Mouse (Mus musculus) myocyte (in vitro differentiated cells): ENCODE data around the gene Tbc1d25. TPM values are rescaled to one million over a fixed set of nuclear protein-coding genes. Genes with fewer than 3 reads are reported as not detected.

Experiments used
- H3K27me3 ChIP-seq: one replicate; pipeline ENCODE4 v1.6.1; 2011; ENCODE audit not compliant: control insufficient read depth, insufficient read depth, insufficient read length
- H3K36me3 ChIP-seq: one replicate; pipeline ENCODE4 v1.6.1; 2011; ENCODE audit not compliant: control insufficient read depth, insufficient read depth
- H3K4me2 ChIP-seq: one replicate; pipeline ENCODE4 v1.6.1; 2011; ENCODE audit warnings: low read depth, control low read depth
- H3K4me3 ChIP-seq: one replicate; pipeline ENCODE4 v1.5.1; 2011; ENCODE audit warnings: mild to moderate bottlenecking, control low read depth, moderate library complexity
- H3K79me2 ChIP-seq: one replicate; pipeline ENCODE4 v1.6.1; 2011; ENCODE audit not compliant: control insufficient read depth, insufficient read depth
- H3ac ChIP-seq: one replicate; pipeline ENCODE4 v1.6.1; 2011; ENCODE audit not compliant: control insufficient read depth, insufficient read length
- CEBPB ChIP-seq: IDR thresholded peaks from 2 replicates; pipeline ENCODE4 v1.6.1; 2011; ENCODE audit warnings: mild to moderate bottlenecking, moderate library complexity; ENCODE audit not compliant: poor library complexity, insufficient read depth, severe bottlenecking
- E2F4 ChIP-seq: IDR thresholded peaks from one replicate; pipeline ENCODE4 v1.6.1; 2011; ENCODE audit warnings: mild to moderate bottlenecking, control low read depth, moderate library complexity; ENCODE audit not compliant: insufficient read depth
- MAX ChIP-seq: IDR thresholded peaks from one replicate; pipeline ENCODE4 v1.6.1; 2011; ENCODE audit warnings: low read depth, mild to moderate bottlenecking, control low read depth
- MYOD1 ChIP-seq, 3 experiments: IDR thresholded peaks; one replicate each; pipeline ENCODE4 v1.6.1; 2011; ENCODE audit warnings: control low read depth in 2 of 3, low read depth in 2 of 3, mild to moderate bottlenecking in 2 of 3, moderate library complexity in 1 of 3; ENCODE audit not compliant: insufficient read length in 2 of 3, control insufficient read depth in 1 of 3
- MYOG ChIP-seq, 3 experiments: IDR thresholded peaks; one replicate each; pipeline ENCODE4 v1.6.1; 2011; ENCODE audit warnings: control low read depth in 2 of 3, low read depth in 2 of 3, mild to moderate bottlenecking in 2 of 3; ENCODE audit not compliant: insufficient read length in 2 of 3, control insufficient read depth in 1 of 3, insufficient read depth in 1 of 3
- POLR2A ChIP-seq: IDR thresholded peaks from one replicate; pipeline ENCODE4 v1.6.1; 2011; ENCODE audit warnings: low read depth, mild to moderate bottlenecking, control low read depth, moderate library complexity; ENCODE audit not compliant: insufficient read length
- POLR2AphosphoS2 ChIP-seq: IDR thresholded peaks from one replicate; pipeline ENCODE4 v1.6.1; 2011; ENCODE audit warnings: low read depth, control low read depth; ENCODE audit not compliant: insufficient read length
- REST ChIP-seq: IDR thresholded peaks from one replicate; pipeline ENCODE4 v1.6.1; 2011; ENCODE audit warnings: mild to moderate bottlenecking, control low read depth, moderate library complexity; ENCODE audit not compliant: insufficient read depth, insufficient read length
- SRF ChIP-seq: IDR thresholded peaks from one replicate; pipeline ENCODE4 v1.6.1; 2011; ENCODE audit warnings: low read depth; ENCODE audit not compliant: control insufficient read depth, insufficient read length
- TCF12 ChIP-seq: IDR thresholded peaks from one replicate; pipeline ENCODE4 v1.6.1; 2011; ENCODE audit warnings: mild to moderate bottlenecking, control low read depth; ENCODE audit not compliant: poor library complexity, insufficient read depth, severe bottlenecking
- TCF3 ChIP-seq: IDR thresholded peaks from one replicate; pipeline ENCODE4 v1.6.1; 2011; ENCODE audit warnings: low read depth, control low read depth; ENCODE audit not compliant: insufficient read length
- USF1 ChIP-seq: IDR thresholded peaks from one replicate; pipeline ENCODE4 v1.6.1; 2011; ENCODE audit warnings: low read depth, mild to moderate bottlenecking, control low read depth, moderate library complexity
- polyA plus RNA-seq: library from polyadenylated mRNA; unstranded; fragments of >200 nt; fragmentation: generic; extraction: Trizol; gene quantifications from one replicate; pipeline ENCODE4 v1.2.1, GENCODE M21; 2012; ENCODE audit warnings: missing spikeins

Tbc1d25 gene
- polyA plus RNA-seq, 1 experiment = 12.5 TPM

- Histone ChIP-seq H3K27me3 (no peaks in the 10 kb centered on the region), H3K4me2 (no peak overlapping the region), H3ac (no peak overlapping the region), H3K79me2 (no peaks in the 10 kb centered on the region), H3K4me3 (no peak overlapping the region), H3K36me3 (no peaks in the 10 kb centered on the region)
- TF ChIP-seq SRF (no peak), E2F4 (no peak), USF1 (no peak), TCF12 (no peak), MAX (no peak), POLR2A (no peak), TCF3 (no peak), POLR2AphosphoS2 (no peak), MYOD1 (IDR thresholded peaks at IDR 0.05; ENCODE audit: control insufficient read depth in 1 of 3, insufficient read length in 2 of 3, low read depth in 2 of 3) (no peak), CEBPB (no peak), MYOG (IDR thresholded peaks at IDR 0.05; ENCODE audit: control insufficient read depth in 1 of 3, insufficient read depth in 1 of 3, insufficient read length in 2 of 3, low read depth in 2 of 3) (no peak), REST (no peak)
Measured at GRCm38 (mm10) chrX:8105019-8105418, 71.0 kb downstream of the Tbc1d25 start.

Other genes starting within 250 kb of the Tbc1d25 start
- not detected for gene Eras, start 247.6 kb downstream of the Tbc1d25 start, polyA plus RNA-seq
- 11.5 TPM for gene Hdac6, start 228.3 kb downstream of the Tbc1d25 start, polyA plus RNA-seq
- gene Gata1, start 198.1 kb downstream of the Tbc1d25 start, polyA plus RNA-seq = not detected
- not detected for gene Glod5, start 157.7 kb downstream of the Tbc1d25 start, polyA plus RNA-seq
- gene Suv39h1, start 101.4 kb downstream of the Tbc1d25 start, polyA plus RNA-seq = 16.0 TPM
- 0.19 TPM for gene Was, start 85.7 kb downstream of the Tbc1d25 start, polyA plus RNA-seq
- 16.1 TPM for gene Wdr13, start 43.3 kb downstream of the Tbc1d25 start, polyA plus RNA-seq
- gene Rbm3, start 30.3 kb downstream of the Tbc1d25 start, polyA plus RNA-seq = 236 TPM
- gene Ebp, start 17.3 kb upstream of the Tbc1d25 start, polyA plus RNA-seq = 116 TPM
- gene Porcn, start 30.3 kb upstream of the Tbc1d25 start, polyA plus RNA-seq = 67.5 TPM
- 32.6 TPM for gene Ftsj1, start 76.2 kb upstream of the Tbc1d25 start, polyA plus RNA-seq
- gene Slc38a5, start 95.0 kb upstream of the Tbc1d25 start, polyA plus RNA-seq = not detected
- gene Ssxb10, start 151.2 kb upstream of the Tbc1d25 start, polyA plus RNA-seq = not detected
- gene Ssxb9, start 190.8 kb upstream of the Tbc1d25 start, polyA plus RNA-seq = not detected
- gene Ssxb1, start 237.1 kb upstream of the Tbc1d25 start, polyA plus RNA-seq = not detected